Mouse (Mus musculus): ENCODE measurements around the gene Prkce.

GRCm38 (mm10) chr17:86382885-86383284, 215.3 kb downstream of the Prkce start:
- no peak for TF ChIP-seq CTCF (IDR thresholded peaks at IDR 0.05; ENCODE audit: low read depth)
- no peak for TF ChIP-seq EP300 (IDR thresholded peaks at IDR 0.05; ENCODE audit: low read depth)
